Mouse (Mus musculus) liver, embryonic 14.5 days (tissue): ENCODE results near the gene Scg3. TPM values are rescaled to one million over a fixed set of nuclear protein-coding genes. Genes with fewer than 3 reads are reported as not detected.

Source experiments
- ATAC-seq: fragments of 200-750 bp; cut with Nextera tagmentation; 2 replicates; pipeline ENCODE4 v1.8.0; 2017; ENCODE audit warnings: moderate number of reproducible peaks, mild to moderate bottlenecking, moderate library complexity; ENCODE audit not compliant: insufficient read depth
- DNase-seq, 3 experiments: peaks; one replicate each; pipeline ENCODE4 v3.0.0-alpha.2; 2012 to 2013; ENCODE audit warnings: low read depth in 3 of 3, low spot score in 3 of 3
- H3K27ac ChIP-seq: fragments of 300-500 bp; sonication (generic); 2 replicates; pipeline ENCODE4 v1.5.1; 2014; ENCODE audit warnings: moderate library complexity, mild to moderate bottlenecking, control low read depth, inconsistent platforms
- H3K27me3 ChIP-seq: fragments of 300-500 bp; sonication (generic); 2 replicates; pipeline ENCODE4 v1.6.1; 2014; ENCODE audit warnings: mild to moderate bottlenecking, low read length, moderate library complexity; ENCODE audit not compliant: control insufficient read depth, insufficient read depth
- H3K36me3 ChIP-seq: fragments of 300-500 bp; sonication (generic); replicated peaks from 2 replicates; pipeline ENCODE4 v1.6.1; 2014; ENCODE audit warnings: low read depth; ENCODE audit not compliant: control insufficient read depth, insufficient read depth
- H3K4me1 ChIP-seq, 2 experiments: fragments of 200-500 bp in 1 of 2; fragments of 300-500 bp in 1 of 2; sonication (generic) in 1 of 2; replicated peaks; 2 replicates each; pipeline ENCODE4 v1.6.1; 2012 to 2014; ENCODE audit warnings: antibody characterized with exemption in 1 of 2, inconsistent platforms in 1 of 2, low read length in 1 of 2; ENCODE audit not compliant: control insufficient read depth in 2 of 2, insufficient read depth in 2 of 2
- H3K4me2 ChIP-seq: fragments of 300-500 bp; sonication (generic); 2 replicates; pipeline ENCODE4 v1.6.1; 2014; ENCODE audit warnings: low read depth, mild to moderate bottlenecking, control low read depth, moderate library complexity
- H3K4me3 ChIP-seq, 2 experiments: fragments of 200-500 bp in 1 of 2; fragments of 300-500 bp in 1 of 2; sonication (generic) in 1 of 2; 2 replicates each; pipeline ENCODE4 v1.5.1; 2012 to 2014; ENCODE audit warnings: low read depth in 2 of 2, low read length in 2 of 2, mild to moderate bottlenecking in 2 of 2, control low read depth in 1 of 2, inconsistent platforms in 1 of 2, moderate library complexity in 1 of 2; ENCODE audit not compliant: insufficient read depth in 1 of 2
- H3K9ac ChIP-seq: fragments of 300-500 bp; sonication (generic); replicated peaks from 2 replicates; pipeline ENCODE4 v1.6.1; 2014; ENCODE audit warnings: mild to moderate bottlenecking, control low read depth, moderate library complexity
- H3K9me3 ChIP-seq: fragments of 300-500 bp; sonication (generic); 2 replicates; pipeline ENCODE4 v1.6.1; 2016; ENCODE audit warnings: low read length, mixed read lengths; ENCODE audit not compliant: control insufficient read depth
- CTCF ChIP-seq: IDR thresholded peaks from 2 replicates; pipeline ENCODE4 v1.5.1; 2016; ENCODE audit warnings: antibody characterized with exemption, low read depth, control low read depth
- EP300 ChIP-seq: IDR thresholded peaks from 2 replicates; pipeline ENCODE4 v1.6.1; 2016; ENCODE audit warnings: antibody characterized with exemption, low read depth
- WGBS: fragments of 180-500 bp; shearing (Covaris S2); extraction: QIAGEN DNeasy Blood & Tissue Kit; methylation state at CpG from one replicate; pipeline ENCODE4 v1.1.7; 2014; ENCODE audit not compliant: insufficient replicate concordance; 5-methylcytosine and 5-hydroxymethylcytosine counted together
- polyA plus RNA-seq, 2 experiments: library from polyadenylated mRNA; depleted of rRNA in 1 of 2; stranded (reverse) in 1 of 2; unstranded in 1 of 2; fragments of >200 nt; fragmentation: Nextera tagmentation in 1 of 2; extraction: Ambion mirVana in 1 of 2; gene quantifications; 2 replicates each; pipeline versions ENCODE4 v1.2.1 to v1.2.3; 2012 to 2014

Gene Scg3
- polyA plus RNA-seq, 2 experiments: 0.04 TPM; not detected in 1

DNA sequence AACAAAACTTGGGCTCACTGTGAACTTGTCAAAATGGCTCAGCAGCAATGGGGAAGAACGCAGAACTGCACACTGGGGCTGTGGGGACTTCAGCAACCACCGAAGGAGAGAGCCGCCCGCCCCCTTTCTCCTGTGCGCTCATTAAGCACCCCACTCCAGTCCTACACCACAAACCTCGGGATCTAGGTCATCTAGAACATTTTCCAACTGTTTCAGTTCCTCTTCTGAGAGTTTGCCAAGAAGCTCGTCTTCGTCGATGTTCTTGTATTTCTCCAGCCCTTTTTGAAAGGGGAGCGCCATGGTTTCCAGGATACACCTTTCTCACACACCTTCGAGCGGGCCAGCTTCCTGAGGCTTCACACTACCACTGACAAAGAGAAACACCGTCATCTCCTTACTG lies 86.8 kb downstream of the Scg3 start:
- no peak overlapping the region for H3K4me2 ChIP-seq
- H3K36me3 ChIP-seq: no peaks in the 10 kb centered on the region
- no peak for TF ChIP-seq EP300
- no peak for TF ChIP-seq CTCF
- no peak for ATAC-seq
- no peak overlapping the region for H3K4me3 ChIP-seq
- no peak for DNase-seq
- H3K9me3 ChIP-seq: no peaks in the 10 kb centered on the region
- no peaks in the 10 kb centered on the region for H3K27me3 ChIP-seq
- H3K27ac ChIP-seq: no peak overlapping the region
- WGBS: 68% methylated on average over 13 of the region's 13 CpGs
- H3K9ac ChIP-seq: no peak overlapping the region
- H3K4me1 ChIP-seq: no peaks in the 10 kb centered on the region

DNA sequence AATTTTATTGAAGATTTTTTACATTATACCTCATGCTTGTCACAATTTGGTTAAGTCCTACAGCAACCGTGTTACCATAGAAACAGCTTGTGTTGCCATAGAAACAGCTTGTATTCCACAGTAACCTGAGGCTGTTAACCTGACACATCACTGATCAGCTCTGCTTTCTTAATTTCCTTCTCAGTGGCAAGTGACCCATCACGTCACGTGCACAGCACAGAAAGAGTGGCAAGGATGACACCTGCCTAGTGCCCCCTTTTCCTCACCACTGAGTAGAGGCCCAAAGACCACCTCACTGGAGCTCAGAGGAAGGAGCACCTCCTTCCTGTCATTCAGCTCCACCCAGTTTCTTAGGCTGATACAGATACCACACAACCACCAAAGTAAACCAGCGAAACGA lies 90.4 kb downstream of the Scg3 start:
- TF ChIP-seq EP300 (no peak), CTCF (no peak)
- DNase-seq (no peak), ATAC-seq (no peak)
- Histone ChIP-seq H3K4me1 (no peaks in the 10 kb centered on the region), H3K27ac (no peak overlapping the region), H3K4me2 (no peak overlapping the region), H3K36me3 (no peaks in the 10 kb centered on the region), H3K9me3 (no peaks in the 10 kb centered on the region), H3K4me3 (no peak overlapping the region), H3K9ac (no peak overlapping the region), H3K27me3 (no peaks in the 10 kb centered on the region)
- 53% methylated on average over 5 of the region's 5 CpGs for WGBS

Other genes with a start within 250 kb of the Scg3 start
- 4.5 and 8.2 TPM in 2 replicates for gene Leo1, start 242.5 kb downstream of the Scg3 start, polyA plus RNA-seq (2012; rRNA removed)
- gene Leo1, start 242.5 kb downstream of the Scg3 start, polyA plus RNA-seq (2014; fragmentation: Nextera tagmentation; extraction: Ambion mirVana): 10.8 and 14.1 TPM in 2 replicates
- 6.7 and 9.1 TPM in 2 replicates for gene Tmod3, start 124.4 kb downstream of the Scg3 start, polyA plus RNA-seq (2012; rRNA removed)
- gene Tmod3, start 124.4 kb downstream of the Scg3 start, polyA plus RNA-seq (2014; fragmentation: Nextera tagmentation; extraction: Ambion mirVana): 23.5 and 23.8 TPM in 2 replicates
- gene Tmod2, start 72.7 kb downstream of the Scg3 start, polyA plus RNA-seq (2012; rRNA removed): 0.03 and 0.04 TPM in 2 replicates
- 0.04 and 0.05 TPM in 2 replicates for gene Tmod2, start 72.7 kb downstream of the Scg3 start, polyA plus RNA-seq (2014; fragmentation: Nextera tagmentation; extraction: Ambion mirVana)
- gene Lysmd2, start 58.3 kb downstream of the Scg3 start, polyA plus RNA-seq (2012; rRNA removed): 1.0 and 1.3 TPM in 2 replicates
- 2.1 and 2.8 TPM in 2 replicates for gene Lysmd2, start 58.3 kb downstream of the Scg3 start, polyA plus RNA-seq (2014; fragmentation: Nextera tagmentation; extraction: Ambion mirVana)
- 0.94 and 1.7 TPM in 2 replicates for gene Bmp5, start 91.3 kb upstream of the Scg3 start, polyA plus RNA-seq (2012; rRNA removed)
- gene Bmp5, start 91.3 kb upstream of the Scg3 start, polyA plus RNA-seq (2014; fragmentation: Nextera tagmentation; extraction: Ambion mirVana): 1.2 and 1.3 TPM in 2 replicates